Mouse (Mus musculus) T-cell, adult 2 months (primary cell): ENCODE results near the gene Izumo1.

Experiments
- DNase-seq: peaks from one replicate; pipeline ENCODE4 v3.0.0; 2022; ENCODE audit warnings: low spot score

Izumo1 gene

DNA sequence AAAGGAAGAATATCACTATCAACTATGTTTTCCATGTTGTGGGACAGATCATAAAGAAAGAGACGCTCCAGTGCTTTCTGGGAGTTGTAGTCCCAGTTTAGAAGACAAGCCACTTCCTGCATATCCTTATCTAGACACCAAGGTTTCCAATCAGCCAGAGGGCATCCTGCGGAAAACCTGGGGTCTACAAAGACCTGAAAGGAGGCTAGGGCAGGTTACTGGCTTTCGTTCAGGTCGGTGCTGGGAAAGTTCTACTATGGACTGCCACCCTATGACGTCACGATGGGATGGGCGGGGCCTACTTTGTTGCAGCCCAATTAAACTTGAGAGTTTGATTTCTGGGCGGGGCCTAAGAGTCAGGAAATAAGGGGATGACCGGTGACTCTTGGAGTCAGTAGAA is at the start of gene Izumo1:
Izumo1 (plus strand) TSS at position 369 of the 400 bp plus-strand sequence.
- peak; percentile 35 for DNase-seq

DNA sequence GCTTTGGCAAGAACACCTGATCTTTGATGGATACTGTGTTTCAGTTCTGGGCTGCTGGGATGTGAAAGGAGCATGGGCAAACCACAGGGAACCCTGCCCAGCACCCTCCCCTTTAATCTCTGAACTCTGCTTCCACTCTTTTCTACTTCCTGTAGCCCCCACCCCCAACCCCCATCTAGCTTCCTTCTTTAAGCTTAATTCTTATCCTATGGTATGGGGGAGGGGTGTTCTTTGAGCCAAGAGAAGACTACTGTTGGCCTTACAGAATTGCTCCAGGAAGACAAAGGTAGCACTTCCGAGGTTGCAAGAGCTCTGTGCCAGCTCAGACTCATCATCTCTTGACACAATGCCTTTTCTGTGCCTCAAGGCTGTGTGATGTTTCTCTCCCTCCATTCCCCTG is 49.6 kb upstream of the Izumo1 start:
- DNase-seq, result no peak

DNA sequence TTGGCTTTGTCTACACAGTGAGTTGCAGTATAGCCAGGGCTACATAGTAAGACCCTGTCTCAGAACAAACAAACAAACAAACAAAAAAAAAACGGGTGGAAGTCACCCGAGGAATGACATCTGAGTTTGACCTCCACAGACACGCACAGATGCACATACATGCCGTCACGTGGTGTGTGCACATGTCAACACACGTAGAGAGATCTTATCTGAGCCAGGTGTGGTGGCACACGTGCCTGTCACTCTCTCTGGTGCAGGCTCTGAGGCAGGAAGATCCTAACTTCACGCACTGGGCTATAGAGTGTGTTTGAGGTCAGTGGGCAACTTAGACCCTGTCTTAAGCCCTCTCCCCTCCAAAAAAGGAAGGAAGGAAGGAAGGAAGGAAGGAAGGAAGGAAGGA is 47.7 kb upstream of the Izumo1 start:
- DNase-seq, result peak; percentile 75

DNA sequence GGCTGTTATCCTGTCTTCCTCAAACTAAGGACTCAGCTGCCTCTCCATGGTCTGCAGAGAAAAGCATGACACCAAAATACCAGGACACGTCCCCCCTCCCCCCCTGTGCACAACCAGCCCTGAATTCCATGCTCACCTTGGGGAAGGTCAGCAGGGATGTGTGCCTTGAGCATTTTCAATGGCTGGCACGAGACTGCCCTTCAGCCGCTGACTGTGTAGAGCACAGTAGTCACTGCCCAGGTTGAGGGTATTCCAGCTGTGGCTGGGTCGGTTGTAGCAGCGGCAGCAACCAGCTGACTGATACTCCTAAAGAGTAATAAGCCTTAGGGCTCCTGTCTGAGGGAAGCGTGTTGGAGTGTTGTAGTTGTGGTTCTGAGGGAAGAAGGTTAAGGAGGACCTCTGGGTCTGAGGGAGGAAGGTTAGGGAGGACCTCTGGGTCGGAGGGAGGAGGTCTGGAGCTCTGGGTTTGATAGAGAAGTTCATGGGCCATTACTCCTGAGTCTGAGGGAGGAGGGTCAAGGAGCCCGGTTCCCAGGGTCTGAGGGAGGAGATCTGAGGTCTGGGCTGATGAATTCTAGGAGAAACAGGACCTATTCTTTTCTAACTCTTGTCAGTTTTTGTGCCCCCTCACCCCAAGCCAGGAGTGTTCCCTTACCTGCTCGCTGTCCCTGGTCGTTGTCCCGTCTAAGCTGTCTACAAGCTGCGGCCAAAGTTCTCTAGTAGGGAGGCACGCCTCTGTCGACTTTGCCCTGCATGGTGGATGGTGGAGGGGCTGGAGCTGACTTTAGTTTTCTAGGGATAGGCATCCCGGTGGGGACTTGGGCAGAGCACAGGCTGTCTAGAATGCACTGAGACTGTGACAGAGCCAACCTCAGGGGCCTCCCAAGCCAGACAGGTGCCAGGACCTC is 46.9 kb upstream of the Izumo1 start:
- no peak for DNase-seq

DNA sequence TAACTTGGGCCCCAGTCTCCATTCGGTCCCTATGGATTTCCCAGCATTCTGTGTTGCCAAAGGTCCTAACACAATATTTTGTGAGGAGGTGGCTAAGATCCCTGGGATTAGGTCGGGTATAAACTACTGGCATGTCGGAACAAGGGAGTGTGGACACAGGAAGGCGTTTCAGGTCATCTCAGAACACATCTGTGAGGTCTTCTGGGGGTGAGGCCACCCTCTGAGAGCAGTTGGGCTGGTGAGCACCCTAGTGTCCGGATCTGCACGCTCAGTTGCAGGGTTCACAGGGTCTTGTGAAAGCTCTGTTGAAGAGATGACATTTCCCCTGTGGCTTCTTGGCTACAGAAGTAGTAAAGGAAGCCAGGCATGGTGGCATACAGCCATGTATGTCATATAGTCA is 35.7 kb upstream of the Izumo1 start:
- DNase-seq, result no peak

DNA sequence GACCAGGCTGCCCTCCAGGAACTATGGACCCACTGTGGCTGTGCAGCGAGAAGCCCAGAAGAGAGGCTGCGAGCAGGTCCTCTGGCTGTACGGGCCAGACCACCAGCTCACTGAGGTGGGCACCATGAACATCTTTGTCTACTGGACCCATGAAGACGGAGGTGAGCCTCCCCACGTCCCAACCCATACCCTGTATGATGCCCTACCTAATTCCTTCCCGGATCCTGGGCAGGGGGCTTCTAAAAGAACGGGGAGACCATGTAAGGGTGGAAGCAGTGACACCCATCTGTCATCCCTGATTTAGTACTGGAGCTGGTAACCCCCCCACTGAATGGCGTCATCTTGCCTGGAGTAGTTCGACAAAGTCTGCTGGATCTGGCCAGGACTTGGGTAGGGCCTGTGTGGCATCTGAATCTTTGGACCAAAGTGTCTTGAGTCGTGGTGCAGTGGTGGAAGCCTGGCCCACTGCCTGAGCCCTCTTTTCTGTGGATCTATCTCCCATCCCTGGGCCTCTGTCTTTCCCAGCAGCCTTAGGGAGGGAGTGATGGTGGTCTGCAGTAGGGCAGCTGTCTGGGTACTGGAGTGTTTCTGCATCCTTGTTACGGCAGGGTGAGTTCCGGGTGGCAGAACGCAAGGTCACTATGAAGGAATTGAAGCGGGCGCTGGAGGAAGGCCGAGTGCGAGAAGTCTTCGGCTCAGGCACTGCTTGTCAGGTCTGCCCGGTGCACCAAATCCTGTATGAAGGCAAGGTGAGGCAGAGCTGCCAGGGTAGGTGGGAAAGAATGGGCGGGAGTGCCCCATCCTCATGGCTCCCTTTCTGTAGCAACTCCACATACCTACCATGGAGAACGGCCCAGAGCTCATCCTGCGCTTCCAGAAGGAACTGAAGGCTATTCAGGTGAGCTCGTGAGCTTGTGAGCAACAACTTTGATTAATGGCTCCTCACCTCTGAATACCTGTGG is 33.7 kb upstream of the Izumo1 start:
- no peak for DNase-seq

DNA sequence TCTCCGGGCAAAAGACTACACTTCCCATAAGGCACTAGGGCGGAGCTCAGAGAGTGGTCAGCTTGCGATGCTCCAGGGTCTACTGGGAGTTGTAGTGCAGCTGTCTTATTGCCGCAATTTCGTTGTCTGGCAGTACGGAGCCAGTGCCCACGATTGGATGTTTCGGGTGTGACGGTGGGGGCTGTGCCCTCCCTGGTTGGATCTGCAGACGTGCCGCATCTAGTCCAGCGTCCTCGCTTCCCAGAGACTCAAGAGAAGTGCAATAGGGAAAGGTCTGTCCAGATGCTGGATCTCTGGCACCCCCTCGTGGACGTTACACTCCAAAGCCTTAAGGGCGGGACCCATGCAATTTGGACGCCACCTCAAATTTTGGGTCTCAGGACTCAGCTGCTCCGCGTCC is 32.4 kb upstream of the Izumo1 start:
- DNase-seq, result peak; percentile 70

DNA sequence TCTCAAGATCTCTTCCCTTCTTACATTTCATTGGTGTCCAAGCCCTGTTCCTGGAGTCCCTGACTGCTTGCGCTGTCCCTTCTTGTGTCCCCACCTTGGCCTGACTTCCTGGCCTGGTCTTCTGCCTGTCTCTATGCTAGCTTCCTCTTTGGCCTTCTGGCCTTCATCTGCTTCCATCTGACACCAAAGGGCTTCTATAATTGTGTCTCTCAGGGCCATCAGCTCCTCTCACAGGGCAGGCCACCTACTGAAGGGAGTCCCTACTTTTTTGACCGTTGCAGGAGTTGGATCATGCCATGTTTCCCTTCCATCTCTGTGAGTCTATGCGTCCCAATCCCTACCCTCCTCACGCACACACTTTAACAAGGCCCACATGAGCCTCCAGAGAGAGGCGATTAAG is 31.7 kb upstream of the Izumo1 start:
- no peak for DNase-seq

DNA sequence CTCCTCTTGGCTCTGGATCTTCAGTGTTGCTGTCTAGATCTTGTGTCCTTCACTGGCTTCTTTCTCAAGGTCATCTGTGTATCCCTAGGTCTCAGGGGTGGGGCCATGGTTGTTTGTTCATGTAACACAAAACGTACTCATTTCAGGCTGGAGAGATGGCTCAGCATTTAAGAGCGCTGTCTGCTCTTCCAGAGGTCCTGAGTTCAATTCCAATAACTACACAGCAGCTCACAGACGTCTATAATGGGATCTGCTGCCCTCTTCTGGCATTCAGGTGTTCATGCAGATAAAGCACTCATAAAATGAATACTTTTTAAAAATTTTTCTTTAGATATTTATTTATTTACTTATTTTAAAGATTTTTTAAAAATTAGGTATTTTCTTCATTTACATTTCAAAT is 30.7 kb upstream of the Izumo1 start:
- no peak for DNase-seq

DNA sequence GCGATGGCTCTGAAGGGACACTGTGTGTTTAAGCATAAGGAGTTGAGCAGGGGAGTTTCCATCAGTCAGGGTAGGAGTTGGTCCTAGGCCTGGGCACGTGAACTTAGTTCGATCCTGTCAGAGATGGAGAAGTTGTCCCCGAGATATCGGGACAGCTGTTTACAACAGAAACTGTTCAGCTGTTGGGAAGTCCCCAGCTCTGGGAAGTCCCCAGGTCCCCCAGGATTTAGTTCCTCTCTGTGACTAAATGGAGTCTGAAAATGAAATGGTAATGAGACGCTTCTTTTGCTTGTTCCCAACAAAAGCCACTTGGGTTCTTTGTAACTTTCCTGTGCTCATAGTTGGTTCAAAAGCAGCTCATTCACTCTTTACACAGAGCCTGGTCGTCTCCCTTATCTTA is 29.7 kb upstream of the Izumo1 start:
- no peak for DNase-seq

DNA sequence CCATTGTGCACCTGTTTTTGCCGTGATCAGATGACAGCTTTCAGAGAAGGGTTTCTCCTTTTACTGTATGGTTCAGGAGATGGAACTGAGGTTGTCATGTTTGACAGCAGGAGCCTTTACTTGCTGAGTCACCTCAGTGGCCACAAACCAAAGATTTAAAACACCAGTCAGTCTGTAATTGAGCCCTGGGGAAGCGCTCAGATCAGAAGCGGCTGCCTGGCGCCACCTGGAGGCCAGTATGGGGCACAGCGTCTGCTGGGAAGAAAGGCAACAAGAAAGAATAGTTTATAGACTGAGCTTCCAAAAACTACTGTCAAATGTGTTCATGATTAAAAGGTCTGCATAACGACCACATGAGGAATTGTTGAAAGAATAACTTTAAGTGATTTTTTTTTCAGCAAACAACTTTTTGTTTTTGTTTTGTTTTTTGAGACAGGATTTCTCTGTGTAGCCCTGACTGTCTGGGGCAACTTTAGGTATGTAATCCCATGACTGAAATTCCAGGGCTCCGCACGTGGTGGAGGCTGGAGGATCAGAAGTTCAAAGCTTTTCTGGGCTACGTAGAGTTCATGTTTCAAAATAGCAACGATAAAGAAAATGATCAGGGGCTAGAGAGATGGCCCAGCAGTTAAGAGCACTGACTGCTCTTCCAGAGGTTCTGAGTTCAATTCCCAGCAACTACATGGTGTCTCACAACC is 28.3 kb upstream of the Izumo1 start:
- peak; percentile 74 for DNase-seq

DNA sequence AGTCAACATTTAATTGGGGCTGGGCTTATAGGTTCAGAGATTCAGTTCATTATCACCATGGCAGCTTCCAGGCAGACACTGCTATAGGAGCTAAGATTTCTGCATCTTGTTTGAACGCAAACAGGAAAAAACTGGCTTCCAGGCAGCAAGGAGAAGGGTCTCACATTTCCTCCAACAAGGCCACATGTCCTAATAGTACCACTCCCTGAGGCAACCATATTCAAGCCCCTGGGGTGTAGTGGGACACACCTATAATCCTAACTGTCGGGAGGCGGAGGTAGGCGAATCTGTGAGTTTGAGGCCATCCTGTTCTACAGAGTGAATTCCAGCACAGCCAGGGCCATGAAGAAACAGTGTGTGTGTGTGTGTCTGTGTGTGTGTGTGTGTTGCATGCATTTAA is 26.4 kb upstream of the Izumo1 start:
- no peak for DNase-seq

DNA sequence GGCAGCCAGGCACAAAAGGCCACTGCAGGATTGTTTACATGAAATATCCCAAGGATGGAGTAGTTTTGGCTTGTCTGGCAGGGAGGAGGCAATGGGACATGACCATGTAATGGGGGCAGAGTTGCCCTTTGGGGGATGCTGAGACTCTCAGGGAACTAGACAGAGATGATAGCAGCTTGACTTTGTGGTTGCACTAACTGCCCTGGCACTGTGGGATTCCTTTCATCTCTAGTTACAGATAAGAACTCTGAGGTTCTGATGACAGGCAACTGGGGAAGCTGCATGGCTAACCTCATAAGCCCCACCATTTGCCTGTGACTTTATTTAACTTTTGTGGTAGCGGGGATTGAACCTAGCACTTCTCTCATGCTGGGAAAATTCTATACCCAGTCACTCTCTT is 25.5 kb upstream of the Izumo1 start:
- DNase-seq, result no peak

DNA sequence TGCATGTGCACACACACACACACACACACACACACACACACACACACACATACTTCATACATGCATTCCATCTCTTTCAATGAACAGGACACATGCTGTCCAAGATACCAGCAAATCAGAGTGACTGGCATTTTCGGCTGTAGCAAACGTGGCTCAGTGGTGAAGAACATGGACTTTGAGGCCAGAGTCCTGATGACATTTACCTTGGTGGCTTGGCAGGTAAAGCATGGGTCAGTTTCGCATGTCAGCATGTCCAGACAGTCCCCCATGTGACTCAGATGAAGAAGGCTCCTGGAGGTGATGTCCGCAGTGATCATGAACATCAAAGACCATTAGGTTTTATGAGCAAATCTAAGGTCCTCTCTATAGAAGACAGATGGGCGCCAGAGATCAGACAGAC is 24.6 kb upstream of the Izumo1 start:
- no peak for DNase-seq

DNA sequence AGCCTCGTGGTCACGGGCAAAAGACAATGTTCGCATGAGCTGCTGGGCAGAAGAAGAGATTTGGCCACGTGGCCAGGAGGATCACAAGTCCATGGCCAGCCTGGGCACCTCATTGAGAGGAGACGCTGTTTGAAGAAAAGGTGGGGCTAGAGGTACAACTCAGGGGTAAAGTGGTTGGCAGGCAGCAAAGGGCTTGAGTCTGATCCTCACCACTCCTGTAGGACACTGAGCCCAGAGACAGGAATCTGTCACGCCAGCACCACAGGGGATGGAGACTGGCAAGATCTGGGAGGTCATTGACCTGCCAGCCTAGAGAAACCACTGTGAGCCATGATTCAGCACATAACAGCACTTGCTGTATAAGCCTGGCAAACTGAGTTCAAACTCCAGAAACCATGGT is 24.1 kb upstream of the Izumo1 start:
- DNase-seq, result no peak

DNA sequence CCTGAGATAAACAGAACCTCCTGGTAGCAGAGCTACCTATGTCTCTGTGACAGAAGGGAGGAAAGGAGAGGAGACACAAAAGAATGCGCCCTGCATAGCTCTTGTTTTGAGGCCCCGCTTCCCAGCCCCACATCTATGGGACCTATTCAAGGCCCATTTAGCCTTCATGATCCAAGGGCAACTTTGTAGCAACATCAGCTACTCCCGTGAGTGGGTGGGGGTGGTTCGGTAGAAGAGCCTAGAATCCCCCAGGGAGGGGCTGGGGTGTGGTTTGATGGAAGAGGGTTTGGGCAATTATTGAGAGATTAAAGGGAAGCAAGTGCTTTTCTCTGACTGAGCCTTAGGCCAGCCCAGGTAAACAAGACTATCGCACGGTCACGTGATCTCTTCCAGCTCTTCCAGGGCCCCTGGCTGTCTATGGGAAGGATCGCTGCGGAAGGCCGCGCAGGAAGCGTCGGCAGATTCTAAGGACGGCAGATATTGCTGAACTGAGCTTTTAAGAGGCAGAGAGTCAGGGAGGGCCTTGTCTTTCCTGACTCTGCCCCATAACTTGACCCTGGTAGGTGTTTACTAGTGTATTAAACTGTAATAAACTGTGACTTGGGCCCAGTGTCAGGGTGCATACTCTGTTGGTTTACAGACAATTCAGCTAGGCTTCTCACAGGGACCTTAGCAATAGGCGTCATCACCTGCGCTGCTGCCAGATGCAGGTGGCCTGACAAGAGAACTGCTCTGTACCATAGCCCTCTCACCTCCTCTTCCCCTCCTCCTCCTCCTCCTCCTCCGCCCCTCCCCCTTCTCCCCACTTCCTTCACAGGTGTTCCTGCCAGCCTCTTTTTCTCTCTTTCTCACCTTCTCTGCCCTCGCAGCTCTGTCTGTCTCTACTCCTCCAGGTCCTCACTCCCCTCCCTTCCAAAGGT is 22.4 kb upstream of the Izumo1 start:
- DNase-seq, result no peak

DNA sequence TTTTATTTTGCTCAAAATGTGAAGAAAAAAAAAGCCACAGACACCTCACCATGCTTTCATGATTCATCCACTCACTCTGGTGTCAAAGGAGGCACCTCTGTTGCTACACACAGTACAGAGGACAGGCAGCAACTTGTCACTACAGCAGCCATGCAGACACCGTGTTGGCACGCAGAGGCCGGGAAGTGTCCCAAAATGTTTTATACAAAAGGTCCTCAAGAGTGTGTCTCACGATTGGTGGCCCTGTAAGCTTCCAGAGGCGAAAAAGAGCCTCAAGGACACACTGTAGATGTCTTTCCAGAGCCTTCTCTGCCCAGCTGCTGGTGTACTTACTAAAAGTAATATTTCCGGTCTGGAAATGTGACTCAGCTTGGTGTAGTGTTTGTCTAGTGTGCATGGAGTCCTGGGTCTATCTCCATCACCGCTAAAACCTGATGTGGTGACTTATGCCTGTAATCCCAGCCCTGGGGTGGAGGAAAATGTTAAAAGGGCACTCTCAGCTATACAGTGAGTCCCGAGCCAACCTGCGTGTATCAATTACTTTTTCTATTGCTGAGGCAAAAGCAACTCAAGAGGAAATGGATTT is 15.8 kb upstream of the Izumo1 start:
- no peak for DNase-seq

DNA sequence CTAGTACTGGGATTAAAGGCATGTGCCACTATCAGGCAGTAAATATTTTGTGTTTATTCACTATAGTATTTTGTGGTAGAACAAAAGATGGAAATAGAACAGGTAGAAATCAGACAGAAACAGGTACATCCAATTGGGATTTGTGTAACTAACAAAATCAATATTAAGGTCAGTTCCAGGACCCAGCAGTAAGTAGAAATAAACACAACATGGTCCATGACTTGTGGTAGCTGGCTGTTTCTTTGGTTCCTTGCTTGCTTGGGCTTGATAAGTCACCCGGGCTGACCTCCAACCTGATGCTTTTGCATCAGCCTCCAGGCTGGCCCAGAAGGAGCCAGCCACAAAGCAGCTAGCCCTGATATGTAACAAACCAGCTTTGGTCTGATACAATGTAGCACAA is 12.1 kb upstream of the Izumo1 start:
- no peak for DNase-seq

DNA sequence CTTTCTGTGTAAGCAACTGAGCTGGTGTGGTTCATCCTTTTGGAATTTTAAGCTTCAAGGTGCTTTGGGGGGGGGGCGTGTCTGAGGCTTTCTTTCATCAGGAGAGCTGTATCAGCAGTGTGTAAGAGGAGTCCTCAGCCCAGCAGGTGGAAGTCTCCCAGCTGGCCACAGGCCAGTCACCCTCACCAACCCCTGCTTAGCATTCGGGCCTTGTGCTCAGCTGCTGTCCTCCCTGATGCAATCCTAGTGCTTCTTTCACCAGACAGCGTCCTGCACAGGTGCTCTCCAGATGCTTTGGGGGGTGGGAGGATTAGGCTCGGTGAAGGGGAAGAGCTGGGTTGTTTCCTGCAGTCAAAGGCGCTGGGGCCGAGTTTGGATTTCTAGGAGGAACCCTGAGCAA is 5.3 kb upstream of the Izumo1 start:
- no peak for DNase-seq

DNA sequence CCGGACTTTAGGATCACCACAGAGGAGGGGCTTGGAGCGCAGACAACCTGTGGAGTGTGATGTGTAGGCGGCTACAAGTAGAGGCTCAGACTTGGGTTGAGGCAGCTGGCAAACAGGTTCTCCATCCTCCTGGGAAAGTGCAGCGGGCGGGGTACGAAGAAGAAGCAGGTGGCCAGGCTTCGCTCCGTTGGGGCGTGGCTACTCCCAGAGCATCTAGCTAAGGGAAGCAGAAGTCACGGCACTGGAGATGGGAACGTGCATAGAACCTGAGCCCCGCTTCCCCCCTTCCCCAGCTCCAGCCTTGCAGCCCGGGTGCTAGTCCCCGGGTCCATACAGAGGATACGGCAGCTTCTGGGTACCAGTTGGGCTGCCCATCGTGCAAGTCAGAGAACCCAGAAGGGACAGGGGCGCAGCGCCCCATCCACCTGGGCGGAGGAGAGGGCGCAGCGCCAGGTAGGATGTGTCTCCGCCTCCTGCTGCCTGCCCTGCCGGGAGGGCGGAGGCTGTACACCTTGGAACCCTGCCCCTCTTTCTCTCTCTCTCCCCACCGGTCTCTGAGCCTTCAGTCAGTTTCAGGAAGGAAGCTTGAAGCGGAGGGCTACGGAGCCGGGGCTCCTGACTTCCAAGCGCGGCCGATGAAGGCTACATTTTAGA is 4.4 kb upstream of the Izumo1 start, which contains the start of gene Fut1:
Fut1 (plus strand) TSS at position 248 of the 654 bp plus-strand sequence.
- DNase-seq, result no peak
